Mouse (Mus musculus) spleen, adult 18-20 months (tissue): ENCODE measurements around the gene A2ml1.

Experiments used
- DNase-seq, 2 experiments: peaks; one replicate each; pipeline ENCODE4 v3.0.0; 2022; ENCODE audit warnings: mixed read lengths in 2 of 2

Gene A2ml1

GRCm38 (mm10) chr6:128549463-128550452 is 31.6 kb downstream of the A2ml1 start:
- DNase-seq, result no peak

GRCm38 (mm10) chr6:128548532-128548931 is 32.9 kb downstream of the A2ml1 start:
- no peak for DNase-seq

- DNase-seq, result no peak
Observed at GRCm38 (mm10) chr6:128545402-128545801, 36.0 kb downstream of the A2ml1 start.

GRCm38 (mm10) chr6:128543226-128543625 is 38.2 kb downstream of the A2ml1 start:
- no peak for DNase-seq

GRCm38 (mm10) chr6:128535250-128535649 is 46.2 kb downstream of the A2ml1 start:
- DNase-seq, result no peak

- DNase-seq, result no peak
Observed at GRCm38 (mm10) chr6:128533296-128533695, 48.1 kb downstream of the A2ml1 start.

- no peak for DNase-seq
Observed at GRCm38 (mm10) chr6:128532701-128533100, 48.7 kb downstream of the A2ml1 start.

- no peak for DNase-seq
Observed at GRCm38 (mm10) chr6:128528491-128528890, 52.9 kb downstream of the A2ml1 start.

GRCm38 (mm10) chr6:128527110-128527509 is 54.3 kb downstream of the A2ml1 start:
- DNase-seq, result no peak

- DNase-seq, result no peak
Observed at GRCm38 (mm10) chr6:128526601-128527000, 54.8 kb downstream of the A2ml1 start, which contains the start of gene Pzp. Pzp (minus strand) TSS chr6:128526720.

- DNase-seq, result no peak
Observed at GRCm38 (mm10) chr6:128525801-128526200, 55.6 kb downstream of the A2ml1 start.

- DNase-seq, result no peak
Observed at GRCm38 (mm10) chr6:128523360-128523759, 58.0 kb downstream of the A2ml1 start.

GRCm38 (mm10) chr6:128519159-128519558 is 62.2 kb downstream of the A2ml1 start:
- no peak for DNase-seq

GRCm38 (mm10) chr6:128505676-128506236 is 75.7 kb downstream of the A2ml1 start:
- DNase-seq, result no peak

- no peak for DNase-seq
Observed at GRCm38 (mm10) chr6:128504743-128505142, 76.7 kb downstream of the A2ml1 start.

- no peak for DNase-seq
Observed at GRCm38 (mm10) chr6:128495346-128495745, 86.1 kb downstream of the A2ml1 start.

GRCm38 (mm10) chr6:128494646-128495331 is 86.6 kb downstream of the A2ml1 start:
- DNase-seq, result no peak

GRCm38 (mm10) chr6:128491916-128492315 is 89.5 kb downstream of the A2ml1 start:
- no peak for DNase-seq

- DNase-seq, result no peak
Observed at GRCm38 (mm10) chr6:128490141-128490540, 91.3 kb downstream of the A2ml1 start.
